Mouse (Mus musculus): ENCODE measurements around the gene Srrm3. TPM values are rescaled to one million over a fixed set of nuclear protein-coding genes. Genes with fewer than 3 reads are reported as not detected.

The Srrm3 gene
- polyA plus RNA-seq, 1 experiment from 2014 or later: 59.8 TPM

- DNase-seq: peak; percentile 88
- peaks cover 9% of the 10 kb centered on the region; the same call in 1 of the 2 replicates for H3K36me3 ChIP-seq (ENCODE audit: control insufficient read depth, insufficient read depth, low read length)
- no peaks in the 10 kb centered on the region for H3K27me3 ChIP-seq (ENCODE audit: control insufficient read depth, insufficient read depth, low read length)
- H3K27ac ChIP-seq (replicated peaks; ENCODE audit: low read depth, low read length): peak overlapping the region; percentile 79
- ATAC-seq (ENCODE audit: low FRiP score, low TSS enrichment): peak; percentile 84
- H3K9ac ChIP-seq (replicated peaks; ENCODE audit: low read length): peak overlapping the region; percentile 59
- peak overlapping the region; percentile 78 for H3K4me2 ChIP-seq (ENCODE audit: low read length)
- H3K4me3 ChIP-seq (replicated peaks; ENCODE audit: low read depth, low read length): peak overlapping the region; percentile 42
- peaks cover 30% of the 10 kb centered on the region for H3K4me1 ChIP-seq (ENCODE audit: control insufficient read depth, insufficient read depth, low read length)
- H3K9me3 ChIP-seq (ENCODE audit: control insufficient read depth, low read length): no peaks in the 10 kb centered on the region
- under 1% methylated on average over 47 of the region's 47 CpGs for WGBS
Measured at GRCm38 (mm10) chr5:135834769-135835491, 28.2 kb downstream of the Srrm3 start.

GRCm38 (mm10) chr5:135835492-135835858 lies 28.8 kb downstream of the Srrm3 start:
- Histone ChIP-seq H3K4me1 (ENCODE audit: control insufficient read depth, insufficient read depth, low read length) (peaks cover 30% of the 10 kb centered on the region), H3K9me3 (ENCODE audit: control insufficient read depth, low read length) (no peaks in the 10 kb centered on the region), H3K9ac (replicated peaks; ENCODE audit: low read length) (no peak overlapping the region), H3K27ac (replicated peaks; ENCODE audit: low read depth, low read length) (peak overlapping the region; percentile 79), H3K4me2 (ENCODE audit: low read length) (peak overlapping the region; percentile 78), H3K36me3 (ENCODE audit: control insufficient read depth, insufficient read depth, low read length) (peaks cover 13% of the 10 kb centered on the region), H3K27me3 (ENCODE audit: control insufficient read depth, insufficient read depth, low read length) (no peaks in the 10 kb centered on the region), H3K4me3 (replicated peaks; ENCODE audit: low read depth, low read length) (peak overlapping the region; percentile 42)
- 1% methylated on average over 12 of the region's 12 CpGs for WGBS
- ATAC-seq (ENCODE audit: low FRiP score, low TSS enrichment) (peak; percentile 60; the same call in 1 of the 2 replicates), DNase-seq (no peak)

- H3K27ac ChIP-seq (replicated peaks; ENCODE audit: low read depth, low read length): peak overlapping the region; percentile 79; the same call in 1 of the 2 replicates
- peak overlapping the region; percentile 42; the same call in 1 of the 2 replicates for H3K4me3 ChIP-seq (replicated peaks; ENCODE audit: low read depth, low read length)
- H3K9me3 ChIP-seq (ENCODE audit: control insufficient read depth, low read length): no peaks in the 10 kb centered on the region
- peak overlapping the region; percentile 78 for H3K4me2 ChIP-seq (ENCODE audit: low read length)
- no peak overlapping the region for H3K9ac ChIP-seq (replicated peaks; ENCODE audit: low read length)
- 28% methylated on average over 12 of the region's 12 CpGs for WGBS
- peak; percentile 37 for DNase-seq
- ATAC-seq (ENCODE audit: low FRiP score, low TSS enrichment): peak; percentile 31
- peaks cover 30% of the 10 kb centered on the region for H3K4me1 ChIP-seq (ENCODE audit: control insufficient read depth, insufficient read depth, low read length)
- H3K27me3 ChIP-seq (ENCODE audit: control insufficient read depth, insufficient read depth, low read length): no peaks in the 10 kb centered on the region
- peaks cover 16% of the 10 kb centered on the region for H3K36me3 ChIP-seq (ENCODE audit: control insufficient read depth, insufficient read depth, low read length)
Measured at GRCm38 (mm10) chr5:135835981-135836380, 29.3 kb downstream of the Srrm3 start.

- 82% methylated on average over 6 of the region's 6 CpGs for WGBS
- ATAC-seq (ENCODE audit: low FRiP score, low TSS enrichment): no peak
- Histone ChIP-seq H3K4me3 (replicated peaks; ENCODE audit: low read depth, low read length) (no peak overlapping the region), H3K9ac (replicated peaks; ENCODE audit: low read length) (no peak overlapping the region), H3K27me3 (ENCODE audit: control insufficient read depth, insufficient read depth, low read length) (no peaks in the 10 kb centered on the region), H3K9me3 (ENCODE audit: control insufficient read depth, low read length) (no peaks in the 10 kb centered on the region), H3K27ac (replicated peaks; ENCODE audit: low read depth, low read length) (no peak overlapping the region), H3K4me1 (ENCODE audit: control insufficient read depth, insufficient read depth, low read length) (no peaks in the 10 kb centered on the region), H3K36me3 (ENCODE audit: control insufficient read depth, insufficient read depth, low read length) (peaks cover 42% of the 10 kb centered on the region), H3K4me2 (ENCODE audit: low read length) (no peak overlapping the region)
- DNase-seq: no peak
Measured at GRCm38 (mm10) chr5:135841651-135842050, 35.0 kb downstream of the Srrm3 start.

GRCm38 (mm10) chr5:135843418-135843817 lies 36.7 kb downstream of the Srrm3 start:
- H3K27me3 ChIP-seq (ENCODE audit: control insufficient read depth, insufficient read depth, low read length): no peaks in the 10 kb centered on the region
- H3K4me3 ChIP-seq (replicated peaks; ENCODE audit: low read depth, low read length): no peak overlapping the region
- H3K9ac ChIP-seq (replicated peaks; ENCODE audit: low read length): no peak overlapping the region
- ATAC-seq (ENCODE audit: low FRiP score, low TSS enrichment) (no peak), DNase-seq (peak; percentile 51)
- 28% methylated on average over 5 of the region's 5 CpGs for WGBS
- H3K4me2 ChIP-seq (ENCODE audit: low read length): no peak overlapping the region
- no peaks in the 10 kb centered on the region for H3K4me1 ChIP-seq (ENCODE audit: control insufficient read depth, insufficient read depth, low read length)
- 0 out of 2 replicates have a peak, but pooled peaks cover 3% of the 10 kb centered on the region for H3K9me3 ChIP-seq (ENCODE audit: control insufficient read depth, low read length)
- H3K27ac ChIP-seq (replicated peaks; ENCODE audit: low read depth, low read length): no peak overlapping the region
- peaks cover 41% of the 10 kb centered on the region for H3K36me3 ChIP-seq (ENCODE audit: control insufficient read depth, insufficient read depth, low read length)

GRCm38 (mm10) chr5:135845676-135846320 lies 39.1 kb downstream of the Srrm3 start:
- Histone ChIP-seq H3K4me1 (ENCODE audit: control insufficient read depth, insufficient read depth, low read length) (peaks cover 20% of the 10 kb centered on the region), H3K27ac (replicated peaks; ENCODE audit: low read depth, low read length) (peak overlapping the region; percentile 50; the same call in 1 of the 2 replicates), H3K36me3 (ENCODE audit: control insufficient read depth, insufficient read depth, low read length) (peaks cover 36% of the 10 kb centered on the region), H3K27me3 (ENCODE audit: control insufficient read depth, insufficient read depth, low read length) (no peaks in the 10 kb centered on the region), H3K4me3 (replicated peaks; ENCODE audit: low read depth, low read length) (no peak overlapping the region), H3K9me3 (ENCODE audit: control insufficient read depth, low read length) (0 out of 2 replicates have a peak, but pooled peaks cover 3% of the 10 kb centered on the region), H3K4me2 (ENCODE audit: low read length) (no peak overlapping the region), H3K9ac (replicated peaks; ENCODE audit: low read length) (no peak overlapping the region)
- 66% methylated on average over 13 of the region's 13 CpGs for WGBS
- no peak for ATAC-seq (ENCODE audit: low FRiP score, low TSS enrichment)
- no peak for DNase-seq

GRCm38 (mm10) chr5:135847460-135847859 lies 40.8 kb downstream of the Srrm3 start:
- H3K36me3 ChIP-seq (ENCODE audit: control insufficient read depth, insufficient read depth, low read length): peaks cover 25% of the 10 kb centered on the region
- no peak overlapping the region for H3K4me2 ChIP-seq (ENCODE audit: low read length)
- no peak for DNase-seq
- no peak for ATAC-seq (ENCODE audit: low FRiP score, low TSS enrichment)
- peaks cover 37% of the 10 kb centered on the region for H3K4me1 ChIP-seq (ENCODE audit: control insufficient read depth, insufficient read depth, low read length)
- H3K27ac ChIP-seq (replicated peaks; ENCODE audit: low read depth, low read length): no peak overlapping the region
- H3K27me3 ChIP-seq (ENCODE audit: control insufficient read depth, insufficient read depth, low read length): no peaks in the 10 kb centered on the region
- H3K9me3 ChIP-seq (ENCODE audit: control insufficient read depth, low read length): 0 out of 2 replicates have a peak, but pooled peaks cover 3% of the 10 kb centered on the region
- WGBS: 74% methylated on average over 4 of the region's 4 CpGs
- H3K9ac ChIP-seq (replicated peaks; ENCODE audit: low read length): no peak overlapping the region
- H3K4me3 ChIP-seq (replicated peaks; ENCODE audit: low read depth, low read length): no peak overlapping the region

- H3K4me1 ChIP-seq (ENCODE audit: control insufficient read depth, insufficient read depth, low read length): peaks cover 38% of the 10 kb centered on the region
- H3K9ac ChIP-seq (replicated peaks; ENCODE audit: low read length): no peak overlapping the region
- DNase-seq (no peak), ATAC-seq (ENCODE audit: low FRiP score, low TSS enrichment) (no peak)
- 92% methylated on average over 3 of the region's 3 CpGs for WGBS
- no peak overlapping the region for H3K27ac ChIP-seq (replicated peaks; ENCODE audit: low read depth, low read length)
- no peaks in the 10 kb centered on the region for H3K27me3 ChIP-seq (ENCODE audit: control insufficient read depth, insufficient read depth, low read length)
- peaks cover 24% of the 10 kb centered on the region for H3K36me3 ChIP-seq (ENCODE audit: control insufficient read depth, insufficient read depth, low read length)
- no peak overlapping the region for H3K4me2 ChIP-seq (ENCODE audit: low read length)
- H3K9me3 ChIP-seq (ENCODE audit: control insufficient read depth, low read length): 0 out of 2 replicates have a peak, but pooled peaks cover 3% of the 10 kb centered on the region
- no peak overlapping the region for H3K4me3 ChIP-seq (replicated peaks; ENCODE audit: low read depth, low read length)
Measured at GRCm38 (mm10) chr5:135847881-135848280, 41.2 kb downstream of the Srrm3 start.
